Mouse (Mus musculus) kidney, postnatal 10 days (tissue): ENCODE results near the gene Mecp2.
"Not testable (repeated sequence)": the region's sequence is repeated elsewhere in the genome, so short reads cannot be mapped to it uniquely, and the experiment has no call there.

Source experiments
- DNase-seq: peaks from one replicate; pipeline ENCODE4 v3.0.0; 2021; ENCODE audit warnings: mixed read lengths

The Mecp2 gene

GRCm38 (mm10) chrX:74135263-74135662, at the start of gene Mecp2:
Gene Mecp2 (minus strand): TSS chrX:74135363.
- DNase-seq: not testable (repeated sequence)

DNA sequence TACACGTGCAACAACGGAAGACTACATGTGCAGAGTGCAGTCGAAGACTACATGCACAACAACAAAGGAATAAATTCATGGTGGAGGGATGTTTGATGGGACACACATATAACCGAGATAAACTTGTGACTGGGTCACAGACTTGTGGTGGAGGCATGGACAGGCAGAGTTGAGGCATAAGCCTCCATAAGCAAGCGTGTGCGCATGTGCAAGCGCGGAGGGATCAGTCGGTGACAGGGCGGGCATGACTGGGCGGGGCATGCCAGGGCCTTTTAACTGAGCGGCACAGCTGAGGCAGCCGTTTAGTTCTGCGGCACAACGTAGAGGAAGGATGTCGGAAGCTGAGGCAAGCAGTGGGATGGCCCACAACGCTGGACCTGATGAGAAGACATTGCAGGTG, 41.8 kb upstream of the Mecp2 start, which contains the start of gene Tktl1:
Gene Tktl1 (plus strand): TSS at position 301 of the 400 bp plus-strand sequence.
- DNase-seq: no peak

DNA sequence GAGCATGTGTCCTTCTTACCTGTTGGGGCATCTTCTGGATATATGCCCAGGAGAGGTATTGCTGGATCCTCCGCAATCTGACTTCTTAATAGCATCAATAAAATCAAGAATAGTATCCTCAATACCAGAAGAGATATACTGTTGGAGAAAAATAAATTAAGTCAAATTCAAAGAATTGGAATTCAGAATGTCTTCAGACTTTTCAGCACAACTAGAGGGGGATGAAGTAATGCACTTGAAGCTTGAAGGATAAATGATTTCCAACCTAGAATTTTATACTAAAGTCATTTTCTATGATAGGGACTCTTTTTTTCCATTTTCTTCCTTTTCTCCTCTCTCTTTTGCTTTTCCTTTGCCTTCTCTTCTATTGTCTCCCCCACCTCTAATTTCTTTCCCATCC, 32.6 kb upstream of the Mecp2 start, which contains the start of gene Tex28:
Gene Tex28 (minus strand): TSS at position 101 of the 400 bp plus-strand sequence.
- DNase-seq: no peak

DNA sequence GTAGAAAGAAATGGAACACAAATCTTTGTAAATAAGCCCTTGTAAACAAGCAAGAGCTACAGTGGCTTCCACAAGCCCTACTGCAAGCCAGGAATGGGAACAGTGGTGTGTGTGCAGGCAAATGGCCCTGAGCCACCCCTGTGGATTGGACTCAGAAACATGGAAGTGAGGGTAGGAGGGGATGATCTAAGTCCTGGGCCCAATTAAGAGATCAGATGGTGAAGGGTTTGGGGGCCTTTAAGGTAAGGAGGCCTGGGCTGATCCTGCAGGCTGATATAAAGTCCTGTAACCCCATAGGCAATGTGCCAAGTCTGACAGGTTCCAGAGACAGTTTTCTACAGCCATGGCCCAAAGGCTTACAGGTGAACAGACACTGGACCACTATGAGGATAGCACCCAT, 8.0 kb downstream of the Mecp2 start, which contains the start of gene Opn1mw:
Gene Opn1mw (plus strand): TSS at position 301 of the 400 bp plus-strand sequence.
- DNase-seq: no peak

DNA sequence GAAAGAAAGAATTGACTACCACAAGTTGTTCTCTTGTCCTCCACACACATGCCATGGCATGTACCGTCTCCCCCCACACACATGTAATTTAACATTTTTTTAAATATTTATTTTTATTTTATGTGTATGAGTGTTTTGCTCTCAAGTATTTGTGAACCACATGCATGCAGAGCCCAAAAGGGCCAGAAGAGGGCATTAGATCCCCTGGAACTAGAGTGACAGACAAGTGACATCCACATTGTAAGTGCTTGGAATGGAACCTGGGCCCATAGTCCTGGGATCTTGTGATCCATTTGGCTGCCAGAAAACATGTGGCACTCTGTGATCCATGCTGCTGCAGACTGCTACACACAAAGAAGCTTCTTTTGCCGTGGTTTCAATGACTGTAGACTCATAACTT, 10.2 kb downstream of the Mecp2 start:
- peak; percentile 18 for DNase-seq

- DNase-seq: peak; percentile 74
Measured at GRCm38 (mm10) chrX:74115511-74115910, 19.7 kb downstream of the Mecp2 start.

GRCm38 (mm10) chrX:74114036-74114435, 21.1 kb downstream of the Mecp2 start:
- no peak for DNase-seq

DNA sequence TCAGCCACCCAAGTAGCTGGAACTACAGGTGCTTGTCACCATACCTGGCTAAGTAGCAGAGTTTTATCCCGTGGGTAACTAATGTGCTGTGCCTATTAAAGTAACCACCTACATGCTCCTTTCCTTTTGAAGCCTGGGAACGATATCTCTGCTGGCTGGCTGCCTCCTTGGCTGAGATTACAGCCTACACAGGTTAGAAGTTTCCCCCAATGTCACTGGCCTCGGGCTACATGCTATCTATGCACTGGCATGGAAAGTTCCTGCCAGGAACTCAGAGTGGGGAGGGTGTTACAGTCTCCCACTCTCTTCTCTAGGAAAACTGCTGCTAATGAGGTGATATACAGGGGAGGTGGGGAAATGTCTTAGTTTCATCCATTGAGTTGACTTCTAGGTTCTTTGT, 26.4 kb downstream of the Mecp2 start:
- no peak for DNase-seq

- no peak for DNase-seq
Measured at GRCm38 (mm10) chrX:74105916-74106315, 29.2 kb downstream of the Mecp2 start.

DNA sequence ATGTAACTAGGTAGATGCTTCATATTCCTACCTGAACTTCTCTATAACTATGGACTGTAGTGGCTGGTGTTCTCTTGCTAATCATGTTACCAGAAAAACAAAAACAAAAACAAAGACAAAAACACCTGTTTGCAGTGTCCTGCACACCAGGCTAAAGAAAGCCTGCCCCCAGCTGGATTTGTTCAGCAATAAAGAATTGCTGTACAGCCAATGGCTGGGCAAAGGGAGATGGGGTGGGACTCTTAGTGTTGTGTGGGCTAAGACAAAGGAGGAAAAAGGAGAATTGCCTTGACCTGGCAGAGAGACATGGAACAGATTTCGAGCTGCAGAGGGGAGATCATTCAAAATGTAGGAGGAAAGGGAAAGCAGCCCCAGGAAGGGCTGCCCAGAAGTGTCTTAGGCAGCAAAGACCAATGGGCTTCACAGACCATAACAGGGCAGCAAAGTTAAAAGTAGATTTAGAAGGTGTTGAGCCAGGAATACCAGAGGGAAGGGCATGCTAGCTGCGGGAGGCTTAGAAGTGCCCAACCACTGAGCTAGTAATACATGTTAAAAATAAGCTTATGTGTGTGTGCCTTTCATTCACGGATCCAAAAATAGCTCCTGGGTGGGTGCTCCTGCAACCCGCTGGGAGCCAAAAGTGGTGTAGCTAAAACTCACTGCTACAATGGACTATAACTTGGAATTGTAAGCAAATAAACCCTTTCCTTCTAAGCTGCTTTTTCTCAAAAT, 31.5 kb downstream of the Mecp2 start:
- peak; percentile 5 for DNase-seq

DNA sequence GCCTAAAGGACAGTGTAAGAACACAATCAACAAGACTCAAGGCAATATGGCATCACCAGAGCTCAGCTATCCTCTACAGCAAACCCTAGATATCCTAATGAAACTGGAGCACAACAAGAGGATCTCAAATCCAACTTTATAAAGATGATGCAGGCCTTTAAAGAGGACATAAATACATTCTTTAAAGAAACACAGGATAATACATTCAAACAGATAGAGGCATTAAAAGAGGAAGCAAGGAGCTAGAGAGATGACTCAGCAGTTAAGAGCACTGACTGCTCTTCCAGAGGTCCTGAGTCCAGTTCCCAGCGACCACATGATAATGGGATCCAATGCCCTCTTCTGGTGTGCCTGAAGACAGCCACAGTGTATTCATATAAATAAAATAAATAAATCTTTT, 40.0 kb downstream of the Mecp2 start:
- DNase-seq: no peak

DNA sequence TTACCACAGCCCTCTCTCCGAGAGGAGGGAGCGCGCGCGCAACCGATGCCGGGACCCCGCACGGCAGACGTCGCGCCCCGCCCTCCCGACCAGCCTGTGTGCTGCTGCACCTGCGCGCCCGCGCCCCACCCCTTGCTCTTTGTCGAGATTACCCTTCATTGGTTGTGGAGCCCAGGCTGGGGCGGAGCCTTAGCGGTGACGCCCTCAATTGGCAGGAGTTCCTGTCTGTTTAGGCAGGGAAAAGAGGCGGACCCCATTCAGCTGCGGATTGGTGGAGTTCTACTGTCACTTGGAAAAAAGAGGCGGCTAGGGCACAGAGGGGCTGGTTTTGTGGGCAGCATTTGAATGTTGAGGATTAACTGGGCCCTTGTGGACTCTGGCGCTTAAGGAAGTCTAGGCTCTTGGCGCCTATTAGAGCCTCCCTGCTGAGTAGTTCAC, 49.5 kb downstream of the Mecp2 start:
- DNase-seq: peak; percentile 98

DNA sequence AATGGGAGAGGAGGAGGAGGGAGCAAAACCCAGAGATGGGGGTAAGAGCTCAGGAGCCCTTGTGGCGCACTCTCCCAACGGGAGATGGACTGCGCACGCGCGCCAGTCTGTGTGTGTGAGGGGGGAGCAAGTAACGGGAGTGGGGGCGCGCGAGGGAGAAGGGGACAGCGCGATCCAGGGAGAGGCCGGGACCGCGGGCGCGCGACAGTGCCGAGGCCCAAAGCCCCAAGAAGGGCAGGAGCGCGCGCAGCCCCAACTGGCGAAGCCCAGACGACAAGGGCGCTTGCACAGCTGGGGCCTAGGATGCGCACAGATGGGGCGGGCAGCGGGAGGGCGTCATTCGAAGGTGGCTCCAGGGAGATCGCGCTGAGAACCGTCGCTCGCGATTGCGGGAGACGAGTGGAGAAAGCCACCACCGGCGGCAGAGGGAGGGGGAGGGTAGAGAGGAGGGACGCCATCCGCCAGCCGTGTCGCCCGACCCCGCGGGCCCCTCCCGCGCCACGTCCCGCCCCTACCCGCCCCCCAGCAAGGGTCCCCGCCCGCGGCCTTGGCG, 50.1 kb downstream of the Mecp2 start:
- peak; percentile 86 for DNase-seq

GRCm38 (mm10) chrX:74084276-74084837, 50.8 kb downstream of the Mecp2 start:
- DNase-seq: peak; percentile 6

DNA sequence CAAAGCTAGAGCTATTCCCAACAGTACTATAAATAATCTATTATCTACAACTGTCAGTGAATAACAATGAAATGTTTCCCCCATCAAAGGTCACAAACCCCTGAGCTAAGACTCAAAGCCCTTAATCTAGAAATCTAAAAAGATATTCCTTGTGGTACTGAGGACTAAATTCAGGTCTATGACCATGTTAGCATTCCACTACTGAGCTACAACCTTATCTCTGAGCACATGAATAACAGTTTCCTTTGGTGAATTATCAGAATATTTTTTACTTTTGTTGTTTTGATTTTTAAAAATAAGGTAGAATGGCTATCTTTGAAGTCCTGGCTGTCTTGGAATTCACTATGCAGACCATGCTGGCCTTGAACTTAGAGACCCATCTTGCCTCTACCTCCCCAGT, 64.4 kb downstream of the Mecp2 start:
- DNase-seq: no peak

- DNase-seq: peak; percentile 23
Measured at GRCm38 (mm10) chrX:74067891-74068290, 67.3 kb downstream of the Mecp2 start.

- peak; percentile 29 for DNase-seq
Measured at GRCm38 (mm10) chrX:74045107-74045506, 90.1 kb downstream of the Mecp2 start.

DNA sequence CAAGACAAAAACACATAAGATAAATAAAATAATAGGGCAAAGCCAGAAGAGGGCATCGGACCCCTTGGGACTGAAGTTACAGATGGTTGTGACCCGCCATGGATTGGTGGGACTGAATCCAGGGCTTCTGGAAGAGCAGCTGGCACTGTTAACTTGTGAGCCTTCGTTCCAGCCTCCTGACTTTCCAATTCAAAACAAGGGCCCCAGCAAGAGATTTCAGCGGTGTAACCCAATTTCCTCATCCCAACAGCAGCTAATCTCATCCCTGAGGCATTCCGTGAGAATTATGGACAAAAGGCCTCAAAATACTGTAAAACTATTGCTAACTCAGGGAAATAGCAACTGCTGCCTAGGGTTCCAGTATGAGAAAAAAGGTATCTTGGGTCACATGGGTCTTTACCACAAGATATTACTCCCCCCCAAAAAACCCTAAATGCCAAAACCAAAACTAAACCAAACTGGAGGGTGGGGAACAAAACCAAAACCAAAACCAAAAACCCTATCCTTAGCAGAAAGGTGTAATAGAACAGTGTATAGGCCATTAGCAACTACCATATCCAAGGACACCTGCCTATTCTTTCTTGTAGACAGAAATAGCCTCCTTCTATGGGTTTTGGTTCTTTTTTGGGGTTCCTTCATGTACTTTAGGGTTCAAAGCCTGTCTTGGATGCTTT, 97.3 kb downstream of the Mecp2 start:
- DNase-seq: no peak

- no peak for DNase-seq
Measured at GRCm38 (mm10) chrX:74030000-74030399, 105.2 kb downstream of the Mecp2 start.

GRCm38 (mm10) chrX:74023188-74024049, 111.7 kb downstream of the Mecp2 start, which contains the start of gene Irak1:
Gene Irak1 (minus strand): TSS chrX:74023918.
- DNase-seq: peak; percentile 88

- DNase-seq: no peak
Measured at GRCm38 (mm10) chrX:74022795-74023187, 112.4 kb downstream of the Mecp2 start.

DNA sequence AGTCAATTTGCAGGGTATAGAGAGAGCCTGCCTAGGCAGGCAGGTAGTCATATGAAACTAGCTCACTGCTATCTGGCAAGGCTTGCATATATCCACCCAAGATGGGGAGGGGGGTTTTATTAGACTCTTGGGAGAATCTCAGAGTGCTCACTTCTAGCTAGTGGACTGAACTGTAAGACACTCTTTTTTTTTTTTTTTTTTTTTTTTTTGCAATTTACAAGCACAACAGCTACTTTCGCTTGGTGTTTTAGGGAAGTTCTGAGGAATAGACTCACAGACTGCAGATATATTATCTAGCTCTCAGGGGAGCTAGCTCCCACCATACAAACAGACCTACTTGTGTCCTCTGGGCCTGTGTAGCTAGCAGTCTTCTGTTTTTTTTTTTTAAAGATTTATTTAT, 120.6 kb downstream of the Mecp2 start:
- no peak for DNase-seq
